Mouse (Mus musculus) liver, adult 2 months (tissue): ENCODE results near the gene Tardbp.

Source experiments
- CTCF ChIP-seq: fragments of 200-500 bp; IDR thresholded peaks from 2 replicates; pipeline ENCODE4 v1.5.1; 2011; ENCODE audit warnings: low read depth, low read length, control low read depth
- POLR2A ChIP-seq: fragments of 200-500 bp; IDR thresholded peaks from 2 replicates; pipeline ENCODE4 v1.6.1; 2011; ENCODE audit warnings: low read length, control low read depth; ENCODE audit not compliant: insufficient read depth; ENCODE audit errors: extremely low read depth

DNA sequence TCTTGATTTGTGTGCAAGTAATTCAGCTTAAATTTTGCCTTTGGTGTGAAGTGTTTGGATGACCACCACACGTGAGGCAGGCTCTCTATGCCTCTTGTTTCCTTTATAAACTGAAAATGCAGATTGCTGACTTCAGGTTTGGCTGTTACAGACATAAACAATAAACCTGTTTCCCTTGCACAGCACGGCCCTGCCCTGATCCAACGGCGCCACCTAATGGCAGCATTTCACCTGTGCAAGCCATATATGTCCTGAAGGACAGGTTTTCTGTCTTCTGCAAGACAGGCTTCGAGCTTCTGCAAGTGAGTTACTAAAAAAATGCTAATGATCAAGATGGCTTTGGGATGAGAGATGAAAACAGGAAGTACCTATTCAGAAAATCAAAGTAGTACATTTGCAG, 19.1 kb downstream of the Tardbp start:
- TF ChIP-seq CTCF (peak; percentile 97), POLR2A (no peak)
